Mouse (Mus musculus): Measurements from ENCODE around the gene Aff2. TPM values are rescaled to one million over a fixed set of nuclear protein-coding genes. Genes with fewer than 3 reads are reported as not detected.
A peak's percentile ranks its signal among the peaks of the same experiment; 100 is the strongest.

Gene Aff2
- total RNA-seq, 4 experiments from 2014 or later: 18.3 to 22.2 (median 20.0) TPM

- no peak for DNase-seq (ENCODE audit: low spot score in 2 of 2)
Measured at GRCm38 (mm10) chrX:69744962-69745597, 385.0 kb downstream of the Aff2 start.

- DNase-seq (ENCODE audit: low spot score in 2 of 2): peak; percentile 25 to 40
Measured at GRCm38 (mm10) chrX:69801890-69802439, 441.9 kb downstream of the Aff2 start.

- DNase-seq (ENCODE audit: low spot score in 2 of 2): no peak
Measured at GRCm38 (mm10) chrX:69802481-69802880, 442.4 kb downstream of the Aff2 start.

- peak; percentile 11 to 15 for DNase-seq (ENCODE audit: low spot score in 2 of 2)
Measured at GRCm38 (mm10) chrX:69811798-69812197, 451.7 kb downstream of the Aff2 start.

GRCm38 (mm10) chrX:69815054-69815453 is 455.0 kb downstream of the Aff2 start:
- no peak for DNase-seq (ENCODE audit: low spot score in 2 of 2)

- no peak for DNase-seq (ENCODE audit: low spot score in 2 of 2)
Measured at GRCm38 (mm10) chrX:69817679-69818078, 457.6 kb downstream of the Aff2 start.

GRCm38 (mm10) chrX:69818188-69818587 is 458.1 kb downstream of the Aff2 start:
- no peak for DNase-seq (ENCODE audit: low spot score in 2 of 2)

- DNase-seq (ENCODE audit: low spot score in 2 of 2): no peak
Measured at GRCm38 (mm10) chrX:69867601-69868000, 507.5 kb downstream of the Aff2 start.

GRCm38 (mm10) chrX:69891713-69892112 is 531.6 kb downstream of the Aff2 start:
- DNase-seq (ENCODE audit: low spot score in 2 of 2): no peak
